Mouse (Mus musculus) forebrain, embryonic 10.5 days (tissue): ENCODE measurements around the gene Grap2. TPM values are rescaled to one million over a fixed set of nuclear protein-coding genes. Genes with fewer than 3 reads are reported as not detected.

ENCODE experiments used
- DNase-seq: peaks from one replicate; pipeline ENCODE4 v3.0.0-alpha.2; 2017; ENCODE audit warnings: low spot score; ENCODE audit errors: extremely low spot score
- H3K27ac ChIP-seq: fragments of 300-500 bp; sonication (generic); 2 replicates; pipeline ENCODE4 v1.5.1; 2016; ENCODE audit warnings: mild to moderate bottlenecking
- H3K27me3 ChIP-seq: fragments of 300-500 bp; sonication (generic); 2 replicates; pipeline ENCODE4 v1.6.1; 2016; ENCODE audit warnings: mild to moderate bottlenecking; ENCODE audit not compliant: poor library complexity, severe bottlenecking
- H3K36me3 ChIP-seq: fragments of 300-500 bp; sonication (generic); replicated peaks from 2 replicates; pipeline ENCODE4 v1.6.1; 2016; ENCODE audit warnings: mild to moderate bottlenecking, moderate library complexity
- H3K4me1 ChIP-seq: fragments of 300-500 bp; sonication (generic); 2 replicates; pipeline ENCODE4 v1.6.1; 2016
- H3K4me3 ChIP-seq: fragments of 300-500 bp; sonication (generic); 2 replicates; pipeline ENCODE4 v1.5.1; 2016; ENCODE audit warnings: mild to moderate bottlenecking, moderate library complexity
- H3K9me3 ChIP-seq: fragments of 300-500 bp; sonication (generic); 2 replicates; pipeline ENCODE4 v1.6.1; 2016; ENCODE audit warnings: mild to moderate bottlenecking, moderate library complexity
- WGBS: fragments of 180-500 bp; shearing (Covaris S2); methylation state at CpG from one replicate; pipeline ENCODE4 v1.1.7; 2016; 5-methylcytosine and 5-hydroxymethylcytosine counted together
- microRNA-seq: library from miRNA; unstranded; fragments of <30 nt; microRNA quantifications from one replicate; pipeline ENCODE4, GENCODE M21; 2017
- polyA plus RNA-seq: library from polyadenylated mRNA; unstranded; fragments of >200 nt; fragmentation: Nextera tagmentation; extraction: Ambion mirVana; gene quantifications from 2 replicates; pipeline ENCODE4 v1.2.1, GENCODE M21; 2016

The Grap2 gene
- polyA plus RNA-seq, 1 experiment from 2014 or later = 1.4 TPM

DNA sequence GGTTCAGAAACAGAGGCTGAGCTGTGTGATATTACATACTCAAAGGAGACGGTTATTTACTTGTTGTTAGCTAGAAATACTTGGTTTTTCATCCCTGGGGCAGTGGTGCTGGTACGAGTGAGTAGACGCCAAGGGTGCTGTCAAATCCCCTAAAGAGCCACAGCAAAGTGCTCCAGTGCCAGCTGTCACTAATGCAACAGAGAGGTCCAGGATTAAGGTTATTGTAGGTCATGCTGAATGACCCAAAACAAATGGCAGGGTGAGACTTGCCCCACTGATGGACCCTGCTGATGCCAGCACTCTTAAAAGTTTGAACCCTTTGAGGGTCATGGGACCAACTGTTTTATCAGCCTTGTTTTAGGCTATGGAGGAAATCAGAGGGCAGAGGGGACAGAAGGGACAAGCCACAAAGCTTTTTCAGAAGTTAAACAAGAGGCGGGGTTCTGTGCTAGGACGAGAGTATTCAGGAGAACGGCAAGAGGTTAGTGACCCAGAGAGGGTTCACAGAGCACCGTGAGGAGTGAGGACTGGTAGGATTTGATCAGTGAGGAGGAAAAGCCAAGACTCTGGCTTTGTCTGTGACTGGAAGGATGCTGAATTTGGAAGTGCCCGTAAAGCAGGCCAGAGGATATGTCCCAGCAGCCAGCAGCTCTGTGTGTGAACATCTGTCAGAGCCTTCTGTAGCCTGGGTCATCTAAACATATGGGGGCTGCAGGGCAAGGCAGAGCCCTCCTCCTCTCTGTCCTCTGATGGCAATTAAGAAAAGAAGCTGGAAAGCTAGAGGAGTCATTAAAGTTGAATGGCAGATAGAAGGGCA is 112.6 kb downstream of the Grap2 start:
- peaks cover 53% of the 10 kb centered on the region for H3K4me1 ChIP-seq
- no peak overlapping the region for H3K4me3 ChIP-seq
- no peaks in the 10 kb centered on the region for H3K9me3 ChIP-seq
- DNase-seq = no peak
- H3K27me3 ChIP-seq = peaks cover 5% of the 10 kb centered on the region; the same call in 1 of the 2 replicates
- H3K27ac ChIP-seq = peak overlapping the region; percentile 54; the same call in 1 of the 2 replicates
- WGBS = 20% methylated on average over 8 of the region's 8 CpGs
- no peaks in the 10 kb centered on the region for H3K36me3 ChIP-seq

GRCm38 (mm10) chr15:80685603-80685895 is 113.2 kb downstream of the Grap2 start:
- Histone ChIP-seq H3K4me1 (peaks cover 49% of the 10 kb centered on the region), H3K9me3 (no peaks in the 10 kb centered on the region), H3K27ac (peak overlapping the region; percentile 51; the same call in 1 of the 2 replicates), H3K27me3 (peaks cover 3% of the 10 kb centered on the region; the same call in 1 of the 2 replicates), H3K4me3 (no peak overlapping the region), H3K36me3 (no peaks in the 10 kb centered on the region)
- WGBS = 44% methylated on average over 7 of the region's 7 CpGs
- no peak for DNase-seq

DNA sequence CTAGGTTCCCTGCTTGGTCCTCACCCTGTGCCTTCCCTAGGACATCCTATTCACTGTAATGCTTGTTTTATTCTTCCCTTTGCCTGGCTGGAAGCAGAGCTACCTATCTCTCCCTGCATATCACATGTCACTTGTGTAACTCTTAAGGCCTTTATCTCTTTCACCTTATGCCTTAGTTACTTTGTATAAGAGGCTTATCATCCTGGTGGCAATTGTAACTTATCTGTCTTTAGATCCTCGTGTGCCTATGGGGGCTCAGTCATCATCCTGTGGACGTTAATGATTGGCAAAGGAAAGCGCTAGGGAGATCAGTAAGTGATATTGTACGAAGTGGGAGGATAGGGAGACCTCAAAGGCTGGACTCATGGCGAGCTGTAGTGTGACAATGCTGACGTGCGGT is 116.1 kb downstream of the Grap2 start:
- 85% methylated on average over 7 of the region's 7 CpGs for WGBS
- 0 out of 2 replicates have a peak, but pooled peaks cover 11% of the 10 kb centered on the region for H3K27me3 ChIP-seq
- no peak for DNase-seq

DNA sequence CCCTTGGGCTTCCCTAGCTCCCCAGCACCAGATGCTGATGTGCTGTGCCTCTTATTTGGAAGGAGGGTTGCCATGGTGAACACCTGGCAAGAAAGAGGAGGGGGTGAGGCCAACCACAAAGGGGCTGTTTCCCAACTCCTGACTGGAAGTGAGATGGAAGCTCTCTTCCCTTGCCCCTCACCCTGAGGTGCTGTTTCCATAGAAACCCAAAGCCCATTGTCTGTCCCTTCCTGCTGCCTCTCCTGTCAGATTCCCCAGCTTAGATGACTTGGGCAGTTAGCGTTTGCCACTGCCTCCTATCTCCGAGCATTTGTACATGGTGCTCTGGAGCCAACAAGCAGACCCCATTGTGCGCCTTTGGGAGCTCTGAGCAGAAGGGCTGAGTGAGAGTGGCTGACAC is 121.1 kb downstream of the Grap2 start:
- H3K4me3 ChIP-seq = no peak overlapping the region
- H3K9me3 ChIP-seq = no peaks in the 10 kb centered on the region
- no peaks in the 10 kb centered on the region for H3K36me3 ChIP-seq
- peak overlapping the region; percentile 58; the same call in 1 of the 2 replicates for H3K27ac ChIP-seq
- no peak for DNase-seq
- WGBS = 23% methylated on average over 3 of the region's 3 CpGs
- H3K27me3 ChIP-seq = 0 out of 2 replicates have a peak, but pooled peaks cover 8% of the 10 kb centered on the region
- peaks cover 28% of the 10 kb centered on the region for H3K4me1 ChIP-seq

More for the DNA sequence above, 116.1 kb downstream of the Grap2 start:
- Histone ChIP-seq H3K9me3 (no peaks in the 10 kb centered on the region), H3K36me3 (no peaks in the 10 kb centered on the region), H3K4me1 (peaks cover 40% of the 10 kb centered on the region), H3K4me3 (no peak overlapping the region), H3K27ac (no peak overlapping the region)

- 0 out of 2 replicates have a peak, but pooled peaks cover 8% of the 10 kb centered on the region for H3K27me3 ChIP-seq
- H3K27ac ChIP-seq = 0 out of 2 replicates have a peak overlapping the region, but pooled peaks have one; percentile 32
- H3K36me3 ChIP-seq = no peaks in the 10 kb centered on the region
- no peak overlapping the region for H3K4me3 ChIP-seq
- H3K4me1 ChIP-seq = peaks cover 28% of the 10 kb centered on the region
- 26% methylated on average over 11 of the region's 11 CpGs for WGBS
- H3K9me3 ChIP-seq = no peaks in the 10 kb centered on the region
- DNase-seq = peak; percentile 60
These were observed 121.9 kb downstream of the Grap2 start for GRCm38 (mm10) chr15:80694125-80694910.

- WGBS = 70% methylated on average over 5 of the region's 5 CpGs
- no peak for DNase-seq
These were observed 125.2 kb downstream of the Grap2 start for GRCm38 (mm10) chr15:80697564-80697963.

GRCm38 (mm10) chr15:80701481-80702257 is 129.3 kb downstream of the Grap2 start:
- no peaks in the 10 kb centered on the region for H3K9me3 ChIP-seq
- H3K4me1 ChIP-seq = peaks cover 19% of the 10 kb centered on the region
- no peaks in the 10 kb centered on the region for H3K36me3 ChIP-seq
- no peaks in the 10 kb centered on the region for H3K27me3 ChIP-seq
- no peak overlapping the region for H3K4me3 ChIP-seq
- 77% methylated on average over 8 of the region's 8 CpGs for WGBS
- H3K27ac ChIP-seq = no peak overlapping the region
- no peak for DNase-seq

More at GRCm38 (mm10) chr15:80697564-80697963, 125.2 kb downstream of the Grap2 start:
- Histone ChIP-seq H3K27me3 (no peaks in the 10 kb centered on the region), H3K27ac (no peak overlapping the region), H3K9me3 (no peaks in the 10 kb centered on the region), H3K4me1 (peaks cover 24% of the 10 kb centered on the region), H3K36me3 (no peaks in the 10 kb centered on the region), H3K4me3 (no peak overlapping the region)

Small RNA genes within 50 kb of the gene (microRNA-seq; reads per million reads assigned to microRNA genes)
- not detected for gene Mir6957

Other genes with a start within 250 kb of the Grap2 start
- gene Enthd1, start 7.4 kb upstream of the Grap2 start, polyA plus RNA-seq = not detected in 2 replicates
- 0.37 and 0.68 TPM in 2 replicates for gene Fam83f, start 99.3 kb downstream of the Grap2 start, polyA plus RNA-seq
- gene Tnrc6b, start 138.7 kb downstream of the Grap2 start, polyA plus RNA-seq = 40.5 and 43.4 TPM in 2 replicates